Mouse (Mus musculus): Measurements from ENCODE around the gene Lpcat2. TPM values are rescaled to one million over a fixed set of nuclear protein-coding genes. Genes with fewer than 3 reads are reported as not detected.

The Lpcat2 gene
- polyA plus RNA-seq, 2 experiments = 10.6 to 14.7 TPM

DNA sequence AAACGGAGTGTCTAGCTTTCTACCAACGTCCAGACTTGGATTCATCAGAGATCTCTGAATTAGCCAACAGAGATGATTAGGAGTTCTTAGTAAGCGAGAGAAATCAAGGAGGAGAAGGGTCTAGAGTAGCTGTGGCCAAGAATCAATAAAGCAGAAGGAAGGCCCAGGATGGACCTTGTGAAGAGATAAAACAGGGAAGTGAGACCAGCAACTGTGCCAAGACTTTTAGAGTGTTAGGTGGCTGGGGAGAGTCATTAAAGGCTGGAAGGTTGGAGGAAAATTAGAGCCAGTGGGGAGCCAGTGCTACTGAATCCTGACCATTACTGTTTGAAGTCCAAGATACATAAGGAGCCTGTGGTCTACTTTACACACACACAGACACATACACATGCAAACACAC is 56.3 kb downstream of the Lpcat2 start:
- ATAC-seq (ENCODE audit: low FRiP score, low read depth) (no peak), DNase-seq (ENCODE audit: low spot score) (no peak)
- TF ChIP-seq POLR2A (IDR thresholded peaks at IDR 0.05; ENCODE audit: borderline replicate concordance, extremely low read depth, insufficient read depth, insufficient read length) = no peak
- H3K27ac ChIP-seq (replicated peaks; ENCODE audit: low read depth, low read length) = no peak overlapping the region
- H3K9ac ChIP-seq (ENCODE audit: low read depth, low read length, severe bottlenecking) = no peak overlapping the region
- no peak overlapping the region for H3K4me2 ChIP-seq (replicated peaks; ENCODE audit: low read depth, low read length, severe bottlenecking)
- peaks cover 2% of the 10 kb centered on the region; the same call in 1 of the 2 replicates for H3K36me3 ChIP-seq (ENCODE audit: control insufficient read depth, insufficient read depth, low read length)
- H3K27me3 ChIP-seq (ENCODE audit: control insufficient read depth, insufficient read depth, low read length) = no peaks in the 10 kb centered on the region
- H3K9me3 ChIP-seq (ENCODE audit: control insufficient read depth, low read length) = no peaks in the 10 kb centered on the region
- H3K4me1 ChIP-seq (ENCODE audit: control insufficient read depth, insufficient read depth, low read length) = no peaks in the 10 kb centered on the region
- H3K4me3 ChIP-seq (replicated peaks; ENCODE audit: low read length) = no peak overlapping the region
- 87% methylated on average over 3 of the region's 3 CpGs for WGBS

DNA sequence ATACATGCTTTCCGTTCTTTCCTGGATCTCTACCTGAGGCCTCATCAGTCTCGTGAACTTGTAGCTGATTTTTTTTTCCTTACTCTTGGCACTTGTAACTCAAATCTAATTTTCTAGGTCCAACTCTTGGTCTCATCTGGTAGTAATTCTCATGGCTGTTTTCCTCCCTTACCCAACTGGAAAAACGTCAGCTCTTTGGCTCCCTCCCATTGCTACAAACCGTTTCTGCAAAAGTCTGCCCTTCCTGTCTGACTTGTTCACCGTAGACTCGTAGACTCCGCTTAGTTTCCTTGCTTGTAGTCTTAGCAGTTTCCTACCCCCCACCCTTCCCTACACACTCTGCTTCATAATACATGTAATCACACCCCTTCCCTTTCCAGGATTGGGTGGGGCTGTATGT is 58.3 kb downstream of the Lpcat2 start:
- no peak overlapping the region for H3K9ac ChIP-seq (ENCODE audit: low read depth, low read length, severe bottlenecking)
- no peaks in the 10 kb centered on the region for H3K4me1 ChIP-seq (ENCODE audit: control insufficient read depth, insufficient read depth, low read length)
- no peaks in the 10 kb centered on the region for H3K27me3 ChIP-seq (ENCODE audit: control insufficient read depth, insufficient read depth, low read length)
- no peak overlapping the region for H3K27ac ChIP-seq (replicated peaks; ENCODE audit: low read depth, low read length)
- no peaks in the 10 kb centered on the region for H3K9me3 ChIP-seq (ENCODE audit: control insufficient read depth, low read length)
- WGBS = 44% methylated on average over 7 of the region's 7 CpGs
- ATAC-seq (ENCODE audit: low FRiP score, low read depth) = no peak
- no peak overlapping the region for H3K4me2 ChIP-seq (replicated peaks; ENCODE audit: low read depth, low read length, severe bottlenecking)
- H3K36me3 ChIP-seq (ENCODE audit: control insufficient read depth, insufficient read depth, low read length) = peaks cover 2% of the 10 kb centered on the region; the same call in 1 of the 2 replicates
- no peak overlapping the region for H3K4me3 ChIP-seq (replicated peaks; ENCODE audit: low read length)
- peak; percentile 64 for DNase-seq (ENCODE audit: low spot score)
- TF ChIP-seq POLR2A (IDR thresholded peaks at IDR 0.05; ENCODE audit: borderline replicate concordance, extremely low read depth, insufficient read depth, insufficient read length) = no peak

DNA sequence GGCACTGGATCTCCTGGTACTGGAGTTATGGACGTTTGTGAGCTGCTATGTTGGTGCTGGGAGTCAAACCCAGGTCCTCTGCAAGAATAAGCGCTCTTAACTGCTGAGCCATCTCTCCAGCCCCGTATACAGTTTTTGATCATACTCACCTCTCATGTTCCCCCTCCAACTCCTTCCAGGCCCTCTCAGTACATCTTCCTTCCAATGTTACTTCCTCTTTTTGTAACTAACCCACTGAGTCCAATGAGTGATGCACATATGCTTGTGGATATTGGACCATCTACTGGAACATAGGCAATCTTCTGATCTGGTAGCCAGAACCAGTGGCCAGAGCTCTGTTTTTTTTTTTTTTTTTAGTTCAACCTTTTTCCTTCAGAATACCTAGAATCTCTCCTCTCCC is 60.9 kb downstream of the Lpcat2 start:
- H3K27me3 ChIP-seq (ENCODE audit: control insufficient read depth, insufficient read depth, low read length) = no peaks in the 10 kb centered on the region
- peaks cover 2% of the 10 kb centered on the region; the same call in 1 of the 2 replicates for H3K36me3 ChIP-seq (ENCODE audit: control insufficient read depth, insufficient read depth, low read length)
- no peak overlapping the region for H3K9ac ChIP-seq (ENCODE audit: low read depth, low read length, severe bottlenecking)
- ATAC-seq (ENCODE audit: low FRiP score, low read depth) = no peak
- H3K4me2 ChIP-seq (replicated peaks; ENCODE audit: low read depth, low read length, severe bottlenecking) = no peak overlapping the region
- no peaks in the 10 kb centered on the region for H3K9me3 ChIP-seq (ENCODE audit: control insufficient read depth, low read length)
- no peak for DNase-seq (ENCODE audit: low spot score)
- TF ChIP-seq POLR2A (IDR thresholded peaks at IDR 0.05; ENCODE audit: borderline replicate concordance, extremely low read depth, insufficient read depth, insufficient read length) = no peak
- H3K27ac ChIP-seq (replicated peaks; ENCODE audit: low read depth, low read length) = no peak overlapping the region
- no peaks in the 10 kb centered on the region for H3K4me1 ChIP-seq (ENCODE audit: control insufficient read depth, insufficient read depth, low read length)
- no peak overlapping the region for H3K4me3 ChIP-seq (replicated peaks; ENCODE audit: low read length)
- WGBS = 91% methylated on average over 3 of the region's 3 CpGs

DNA sequence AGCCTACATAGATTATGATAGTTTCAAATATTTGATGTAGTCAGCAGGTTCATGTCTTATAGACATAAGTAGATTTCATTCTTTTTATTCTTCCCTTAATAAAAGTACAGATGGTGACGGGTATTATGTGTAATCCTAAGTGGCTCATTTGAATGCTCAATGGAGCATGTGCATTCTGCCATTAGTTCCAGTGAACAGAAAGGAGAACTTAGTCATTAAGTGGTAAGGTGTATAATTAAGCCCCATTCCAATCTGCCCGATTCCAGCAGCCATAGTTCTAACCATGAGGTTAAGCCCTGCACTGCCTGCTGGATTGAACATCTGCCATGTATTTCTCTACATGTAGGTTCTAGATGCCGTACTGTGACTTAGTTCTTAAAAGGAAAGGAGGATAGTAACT is 66.6 kb downstream of the Lpcat2 start:
- Histone ChIP-seq H3K9ac (ENCODE audit: low read depth, low read length, severe bottlenecking) (no peak overlapping the region), H3K4me2 (replicated peaks; ENCODE audit: low read depth, low read length, severe bottlenecking) (no peak overlapping the region), H3K27ac (replicated peaks; ENCODE audit: low read depth, low read length) (no peak overlapping the region), H3K4me1 (ENCODE audit: control insufficient read depth, insufficient read depth, low read length) (no peaks in the 10 kb centered on the region), H3K4me3 (replicated peaks; ENCODE audit: low read length) (no peak overlapping the region), H3K9me3 (ENCODE audit: control insufficient read depth, low read length) (peaks cover 3% of the 10 kb centered on the region; the same call in 1 of the 2 replicates), H3K36me3 (ENCODE audit: control insufficient read depth, insufficient read depth, low read length) (no peaks in the 10 kb centered on the region), H3K27me3 (ENCODE audit: control insufficient read depth, insufficient read depth, low read length) (no peaks in the 10 kb centered on the region)
- WGBS = 85% methylated on average over 3 of the region's 3 CpGs
- no peak for DNase-seq (ENCODE audit: low spot score)
- TF ChIP-seq POLR2A (IDR thresholded peaks at IDR 0.05; ENCODE audit: borderline replicate concordance, extremely low read depth, insufficient read depth, insufficient read length) = no peak
- ATAC-seq (ENCODE audit: low FRiP score, low read depth) = no peak

DNA sequence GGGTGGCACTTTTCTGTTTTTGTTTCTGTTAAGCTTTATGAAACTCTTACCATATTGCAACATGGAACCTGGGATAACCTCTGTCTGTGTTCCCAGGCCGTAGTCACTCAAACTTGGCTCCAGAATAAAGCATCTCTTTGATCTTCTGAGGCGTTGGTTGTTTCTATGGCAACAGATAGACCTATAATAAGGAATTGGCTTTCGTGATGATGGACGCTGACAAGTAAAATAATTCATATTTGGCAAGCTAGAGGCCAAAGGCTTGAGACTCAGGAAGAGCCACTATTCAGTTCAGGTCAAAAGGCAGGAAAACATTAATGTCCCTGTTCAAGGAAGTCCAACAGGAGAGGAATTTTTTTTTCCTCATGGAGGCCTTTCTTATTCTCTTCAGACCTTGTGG is 73.8 kb downstream of the Lpcat2 start:
- H3K4me2 ChIP-seq (replicated peaks; ENCODE audit: low read depth, low read length, severe bottlenecking) = no peak overlapping the region
- H3K4me3 ChIP-seq (replicated peaks; ENCODE audit: low read length) = no peak overlapping the region
- no peak overlapping the region for H3K9ac ChIP-seq (ENCODE audit: low read depth, low read length, severe bottlenecking)
- no peaks in the 10 kb centered on the region for H3K27me3 ChIP-seq (ENCODE audit: control insufficient read depth, insufficient read depth, low read length)
- ATAC-seq (ENCODE audit: low FRiP score, low read depth) = no peak
- no peaks in the 10 kb centered on the region for H3K4me1 ChIP-seq (ENCODE audit: control insufficient read depth, insufficient read depth, low read length)
- 62% methylated on average over 4 of the region's 4 CpGs for WGBS
- H3K9me3 ChIP-seq (ENCODE audit: control insufficient read depth, low read length) = peaks cover 12% of the 10 kb centered on the region; the same call in 1 of the 2 replicates
- no peak for TF ChIP-seq POLR2A (IDR thresholded peaks at IDR 0.05; ENCODE audit: borderline replicate concordance, extremely low read depth, insufficient read depth, insufficient read length)
- no peak for DNase-seq (ENCODE audit: low spot score)
- no peak overlapping the region for H3K27ac ChIP-seq (replicated peaks; ENCODE audit: low read depth, low read length)
- no peaks in the 10 kb centered on the region for H3K36me3 ChIP-seq (ENCODE audit: control insufficient read depth, insufficient read depth, low read length)

DNA sequence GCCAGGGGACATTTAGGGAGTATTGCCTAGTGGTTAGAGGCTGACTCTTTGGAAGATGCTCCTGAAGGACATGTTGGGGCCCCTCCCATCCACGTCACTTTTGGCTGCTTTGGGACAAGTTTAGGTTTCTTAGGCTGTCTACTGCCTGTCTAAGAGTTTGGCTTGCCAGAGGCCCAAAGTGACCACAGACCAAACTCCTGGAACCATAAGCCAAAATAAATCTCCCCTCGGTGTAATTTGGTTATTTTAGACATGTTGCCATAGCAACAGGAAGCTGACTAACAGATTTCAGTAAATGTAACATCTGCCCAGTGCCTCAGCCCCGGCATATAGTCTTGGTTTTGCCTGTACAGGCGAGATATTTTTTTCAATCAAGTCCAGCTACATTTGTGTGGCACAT is 82.9 kb downstream of the Lpcat2 start:
- DNase-seq (ENCODE audit: low spot score) (no peak), ATAC-seq (ENCODE audit: low FRiP score, low read depth) (no peak)
- Histone ChIP-seq H3K9me3 (ENCODE audit: control insufficient read depth, low read length) (no peaks in the 10 kb centered on the region), H3K27ac (replicated peaks; ENCODE audit: low read depth, low read length) (no peak overlapping the region), H3K27me3 (ENCODE audit: control insufficient read depth, insufficient read depth, low read length) (no peaks in the 10 kb centered on the region), H3K4me1 (ENCODE audit: control insufficient read depth, insufficient read depth, low read length) (no peaks in the 10 kb centered on the region), H3K9ac (ENCODE audit: low read depth, low read length, severe bottlenecking) (no peak overlapping the region), H3K4me3 (replicated peaks; ENCODE audit: low read length) (no peak overlapping the region), H3K4me2 (replicated peaks; ENCODE audit: low read depth, low read length, severe bottlenecking) (no peak overlapping the region), H3K36me3 (ENCODE audit: control insufficient read depth, insufficient read depth, low read length) (no peaks in the 10 kb centered on the region)
- TF ChIP-seq POLR2A (IDR thresholded peaks at IDR 0.05; ENCODE audit: borderline replicate concordance, extremely low read depth, insufficient read depth, insufficient read length) = no peak
- WGBS = 77% methylated on average over 4 of the region's 4 CpGs
